8 mouse cellular contexts compared by ENCODE assay signal in the genomic region with DNA sequence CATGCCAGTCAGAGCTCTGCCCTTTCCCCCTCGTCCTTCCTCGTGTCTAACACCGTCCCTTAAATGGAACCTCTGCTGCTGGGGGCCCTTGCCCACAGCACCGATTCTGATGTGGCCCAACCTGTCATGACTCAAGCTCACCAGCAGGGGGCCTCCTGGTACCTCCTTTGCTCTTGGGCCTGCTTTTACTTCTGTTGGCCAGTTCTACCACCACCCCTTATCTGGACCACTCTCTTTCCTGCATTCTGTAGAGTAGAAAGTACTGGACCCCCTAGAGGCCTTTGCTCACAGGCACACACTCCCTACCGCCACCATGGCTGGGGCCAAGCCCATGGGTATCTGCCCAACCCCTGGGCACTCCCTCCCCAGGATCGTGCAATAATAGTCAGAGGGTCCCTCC. TPM values are rescaled to one million over a fixed set of nuclear protein-coding genes. Genes with fewer than 3 reads are reported as not detected.
DNase-seq lines count a peak whose midpoint lies in the region; ATAC-seq and TF ChIP-seq lines count a peak whose summit lies in the region.

No protein-coding gene starts in this region.

- TF ChIP-seq CTCF in heart, adult 2 months (IDR thresholded peaks at IDR 0.05): peak; percentile 89
- TF ChIP-seq CTCF in CH12.LX (conservative IDR thresholded peaks at IDR 0.05 in 1 of 2, IDR thresholded peaks at IDR 0.05 in 1 of 2; ENCODE audit: low read depth in 2 of 2, low read length in 2 of 2): peak; percentile 72

- H3K27me3 ChIP-seq in heart, adult 2 months (ENCODE audit: control insufficient read depth, insufficient read depth, low read length): no peaks in the 10 kb centered on the region
- H3K27me3 ChIP-seq in heart, embryonic 11.5 days (ENCODE audit: control insufficient read depth, insufficient read depth, low read length): no peaks in the 10 kb centered on the region
- no peaks in the 10 kb centered on the region for H3K27me3 ChIP-seq in CH12.LX (replicated peaks)

- 63% methylated on average over 6 of the region's 6 CpGs for WGBS in heart, adult 2 months
- WGBS in heart, embryonic 11.5 days (ENCODE audit: insufficient replicate concordance): 55% methylated on average over 6 of the region's 6 CpGs

- no peak for TF ChIP-seq EP300 in heart, adult 2 months (IDR thresholded peaks at IDR 0.05; ENCODE audit: insufficient read depth, low read depth, low read length)
- TF ChIP-seq EP300 in CH12.LX (IDR thresholded peaks at IDR 0.05; ENCODE audit: low read length): no peak

- no peak overlapping the region for H3K4me2 ChIP-seq in heart, embryonic 11.5 days
- no peak overlapping the region for H3K4me2 ChIP-seq in CH12.LX (ENCODE audit: insufficient read depth, low read depth, poor library complexity, severe bottlenecking)

- no peaks in the 10 kb centered on the region for H3K36me3 ChIP-seq in heart, adult 2 months (ENCODE audit: control insufficient read depth, insufficient read depth, low read length)
- H3K36me3 ChIP-seq in heart, embryonic 11.5 days (ENCODE audit: control insufficient read depth, insufficient read depth, low read length): peaks cover 18% of the 10 kb centered on the region
- peaks cover 33 to 56% of the 10 kb centered on the region in 2 experiments for H3K36me3 ChIP-seq in CH12.LX (replicated peaks in 1 of 2; ENCODE audit: control insufficient read depth in 1 of 2, insufficient read depth in 1 of 2, low read length in 1 of 2)

- dilution Hi-C loops in CH12.LX (cut with MboI; ENCODE audit: extremely low pct_ligation_motif_present, extremely low pct_unique_long_range_greater_than_20kb, low sequenced_read_pairs): no loop called here

- TF ChIP-seq RAD21 in CH12.LX (IDR thresholded peaks at IDR 0.05; ENCODE audit: low read depth, low read length): peak; percentile 48

- ATAC-seq in heart, embryonic 11.5 days (replicated peaks; ENCODE audit: insufficient number of reproducible peaks, low FRiP score, low TSS enrichment): no peak
- ATAC-seq in hematopoietic stem cell, adult 5-6 weeks (replicated peaks in 1 of 2; ENCODE audit: insufficient read depth in 1 of 2, low FRiP score in 2 of 2, low TSS enrichment in 1 of 2, low read depth in 1 of 2, poor library complexity in 2 of 2, severe bottlenecking in 2 of 2): peak; percentile 35 to 38; a peak in 3 of 4 replicates

- no peaks in the 10 kb centered on the region for H3K9me3 ChIP-seq in heart, embryonic 11.5 days (replicated peaks; ENCODE audit: control insufficient read depth, low read length)
- no peaks in the 10 kb centered on the region for H3K9me3 ChIP-seq in CH12.LX (replicated peaks; ENCODE audit: low read length)

- TF ChIP-seq POLR2A in heart, adult 2 months (IDR thresholded peaks at IDR 0.05; ENCODE audit: insufficient read depth, low read depth, low read length): no peak
- TF ChIP-seq POLR2A in CH12.LX (IDR thresholded peaks at IDR 0.05; ENCODE audit: low read depth, low read length): no peak

- no peaks in the 10 kb centered on the region for H3K4me1 ChIP-seq in heart, adult 2 months (ENCODE audit: control insufficient read depth, insufficient read depth, low read length)
- no peaks in the 10 kb centered on the region for H3K4me1 ChIP-seq in heart, embryonic 11.5 days (ENCODE audit: control insufficient read depth, insufficient read depth, low read length)
- H3K4me1 ChIP-seq in CH12.LX (ENCODE audit: control insufficient read depth in 1 of 2, insufficient read depth in 2 of 2): peaks cover 8 to 18% of the 10 kb centered on the region in 2 experiments; a peak in 3 of 4 replicates

- intact Hi-C loops in heart, adult 2 months (cut with DNase I): loop anchor here (1.0 kb wide), 1 partner anchor 90 kb away; no protein-coding TSS in a partner anchor
- intact Hi-C loops in left cerebral cortex, postnatal 4 days (cut with DNase I): no loop called here

- DNase-seq in heart, adult 2 months: peak in 1 of 2 experiments; percentile 64
- DNase-seq in CH12.LX (ENCODE audit: extremely low read depth): peak; percentile 35
- peak; percentile 79 to 85 for DNase-seq in cerebellum, postnatal 10 days
- peak; percentile 63 for DNase-seq in left cerebral cortex, postnatal 4 days
- peak; percentile 34 to 54 for DNase-seq in natural killer cell, adult 2 months (ENCODE audit: low spot score in 2 of 2)
- DNase-seq in frontal cortex, postnatal 25 days (ENCODE audit: low spot score in 2 of 2): no peak

- no peaks in the 10 kb centered on the region for H3K79me2 ChIP-seq in heart, adult 2 months (replicated peaks; ENCODE audit: control insufficient read depth, insufficient read depth, low read length)
- no peaks in the 10 kb centered on the region for H3K79me2 ChIP-seq in CH12.LX (replicated peaks; ENCODE audit: control insufficient read depth, extremely low read depth, insufficient read depth, poor library complexity, severe bottlenecking)

- H3K9ac ChIP-seq in heart, adult 2 months (ENCODE audit: low read depth, low read length): no peak overlapping the region
- no peak overlapping the region for H3K9ac ChIP-seq in heart, embryonic 11.5 days (ENCODE audit: low read depth, low read length)
- no peak overlapping the region for H3K9ac ChIP-seq in CH12.LX (ENCODE audit: insufficient read depth, low read depth)

- no peak overlapping the region for H3K27ac ChIP-seq in heart, adult 2 months
- no peak overlapping the region for H3K27ac ChIP-seq in heart, embryonic 11.5 days (ENCODE audit: low read depth, low read length)
- H3K27ac ChIP-seq in CH12.LX (ENCODE audit: insufficient read depth, low read depth): no peak overlapping the region

- H3K4me3 ChIP-seq in heart, adult 2 months: no peak overlapping the region
- no peak overlapping the region for H3K4me3 ChIP-seq in heart, embryonic 11.5 days (ENCODE audit: low read depth, low read length)
- H3K4me3 ChIP-seq in CH12.LX (replicated peaks in 1 of 3; ENCODE audit: low read depth in 2 of 3, low read length in 2 of 3, poor library complexity in 1 of 3): no peak overlapping the region

- in situ Hi-C loops in CH12.LX (cut with MboI; ENCODE audit: low pct_ligation_motif_present, low pct_unique_long_range_greater_than_20kb, low sequenced_read_pairs): no loop called here

TF ChIP-seq in CH12.LX, 34 proteins besides CTCF, POLR2A, EP300 and RAD21:
- TF ChIP-seq HCFC1 (IDR thresholded peaks at IDR 0.05; ENCODE audit: low read depth, low read length) (no peak), SMC3 (IDR thresholded peaks at IDR 0.05; ENCODE audit: low read depth, low read length) (peak; percentile 59)

RNA-seq across cellular contexts. Expression of a gene that starts 53.6 kb away (rescaled TPM):
- total RNA-seq in heart, adult 2 months (2021): 10 to 100 TPM; 17.0 to 17.4 TPM
- polyA plus RNA-seq in heart, adult 2 months (2012; rRNA removed): 21.4 and 21.5 TPM in 2 replicates
- 4.8 and 7.0 TPM in 2 replicates for polyA plus RNA-seq in heart, embryonic 11.5 days (2014; fragmentation: Nextera tagmentation; extraction: Ambion mirVana)
- total RNA-seq in CH12.LX (2012; rRNA removed): 4.2 and 4.7 TPM in 2 replicates
- 0.66 and 1.4 TPM in 2 replicates for total RNA-seq in CH12.LX (2014; rRNA removed)
- polyA plus RNA-seq in CH12.LX (2012; ENCODE audit: insufficient read length, low read depth): 12.0 and 16.7 TPM in 2 replicates
- total RNA-seq in hematopoietic stem cell, adult 5-6 weeks (2017): 11.0 and 16.9 TPM in 2 replicates
- 10 to 100 TPM; 30.4 to 36.2 TPM for total RNA-seq in left cerebral cortex, postnatal 4 days (2021)

RNA-seq across cellular contexts. Expression of a gene that starts 56.8 kb away (rescaled TPM):
- 1 to 10 TPM; 2.0 to 2.3 TPM for total RNA-seq in heart, adult 2 months (2021)
- polyA plus RNA-seq in heart, adult 2 months (2012; rRNA removed): 1.4 and 1.9 TPM in 2 replicates
- polyA plus RNA-seq in heart, embryonic 11.5 days (2014; fragmentation: Nextera tagmentation; extraction: Ambion mirVana): 0.47 and 0.83 TPM in 2 replicates
- total RNA-seq in CH12.LX (2012; rRNA removed): 0.13 TPM in 1 of 2 replicates, not detected in the other
- not detected in 2 replicates for total RNA-seq in CH12.LX (2014; rRNA removed)
- not detected in 2 replicates for polyA plus RNA-seq in CH12.LX (2012; ENCODE audit: insufficient read length, low read depth)
- total RNA-seq in hematopoietic stem cell, adult 5-6 weeks (2017): not detected in 2 replicates
- total RNA-seq in left cerebral cortex, postnatal 4 days (2021): not detected

Comparison
In these comparisons a context has a peak if more than half of its experiments do, and no peak if none do; other contexts are left out.
1. DNase-seq: peak in CH12.LX (single experiment), cerebellum, postnatal 10 days (2 of 2), left cerebral cortex, postnatal 4 days (single experiment) and natural killer cell, adult 2 months (2 of 2); none in frontal cortex, postnatal 25 days (0 of 2).